In genomic region chr16:37776860-37777651, GRCm38 (mm10) we compare ENCODE assay signal across 8 mouse cellular contexts. TPM values are rescaled to one million over a fixed set of nuclear protein-coding genes. Genes with fewer than 3 reads are reported as not detected.
DNase-seq lines count a peak whose midpoint lies in the region; ATAC-seq and TF ChIP-seq lines count a peak whose summit lies in the region.

TSS of gene Fstl1 (plus strand) at chr16:37776873.

- TF ChIP-seq POLR2A in cerebellum, adult 2 months (IDR thresholded peaks at IDR 0.05; ENCODE audit: borderline replicate concordance, insufficient read depth, low read length): no peak
- TF ChIP-seq POLR2A in small intestine, adult 2 months (IDR thresholded peaks at IDR 0.05; ENCODE audit: low read depth, low read length): no peak; the same call in 1 of the 2 replicates

- no peak within 1 kb of the TSS for H3K27ac ChIP-seq in cerebellum, adult 2 months (ENCODE audit: insufficient read depth, low read length)
- H3K27ac ChIP-seq in small intestine, adult 2 months (ENCODE audit: insufficient read depth, low read depth, low read length): peak within 1 kb of the TSS; percentile 30

- no peak for ATAC-seq in erythroblast, adult 5-6 weeks (replicated peaks; ENCODE audit: low FRiP score, poor library complexity, severe bottlenecking)
- ATAC-seq in frontal cortex, adult (ENCODE audit: low TSS enrichment): peak; percentile 68

- TF ChIP-seq CTCF in cerebellum, adult 2 months (IDR thresholded peaks at IDR 0.05; ENCODE audit: borderline replicate concordance, insufficient read depth, low read depth, low read length): no peak
- no peak for TF ChIP-seq CTCF in small intestine, adult 2 months (IDR thresholded peaks at IDR 0.05; ENCODE audit: extremely low read depth, insufficient read length, insufficient replicate concordance, low read depth, low read length)

- H3K4me1 ChIP-seq in erythroblast, embryonic 14.5 days (ENCODE audit: control insufficient read depth): no peaks in the 10 kb centered on the region; the same call in 1 of the 2 replicates
- no peaks in the 10 kb centered on the region; the same call in 1 of the 2 replicates for H3K4me1 ChIP-seq in cerebellum, adult 2 months (ENCODE audit: control insufficient read depth, insufficient read depth, low read length)
- H3K4me1 ChIP-seq in megakaryocyte, embryonic 14.5 days: peaks cover 12% of the 10 kb centered on the region
- H3K4me1 ChIP-seq in small intestine, adult 2 months (ENCODE audit: control insufficient read depth, insufficient read depth, insufficient read length, low read length): peaks cover 4% of the 10 kb centered on the region

- H3K4me3 ChIP-seq in erythroblast, embryonic 14.5 days (replicated peaks): peak within 1 kb of the TSS; percentile 43
- peak within 1 kb of the TSS; percentile 78 for H3K4me3 ChIP-seq in cerebellum, adult 2 months (replicated peaks; ENCODE audit: insufficient read depth, low read depth, low read length)
- peak within 1 kb of the TSS; percentile 90 for H3K4me3 ChIP-seq in megakaryocyte, embryonic 14.5 days (replicated peaks)
- H3K4me3 ChIP-seq in small intestine, adult 2 months (ENCODE audit: low read depth, low read length): peak within 1 kb of the TSS; percentile 70

- peaks cover 42% of the 10 kb centered on the region for H3K27me3 ChIP-seq in erythroblast, embryonic 14.5 days (ENCODE audit: control insufficient read depth)
- H3K27me3 ChIP-seq in cerebellum, adult 2 months (ENCODE audit: control insufficient read depth, insufficient read depth, low read length): no peaks in the 10 kb centered on the region
- H3K27me3 ChIP-seq in megakaryocyte, embryonic 14.5 days (replicated peaks): peaks cover 46% of the 10 kb centered on the region
- peaks cover 12% of the 10 kb centered on the region for H3K27me3 ChIP-seq in small intestine, adult 2 months (ENCODE audit: control insufficient read depth, insufficient read depth, low read length)

- under 1% methylated on average over 52 of the region's 52 CpGs for WGBS in cerebellum, adult 2 months
- WGBS in small intestine, adult 2 months: 2% methylated on average over 51 of the region's 52 CpGs

- intact Hi-C loops in left cerebral cortex, postnatal 14 days (cut with DNase I): no loop called here

- no peaks in the 10 kb centered on the region for H3K36me3 ChIP-seq in erythroblast, embryonic 14.5 days (ENCODE audit: control insufficient read depth)
- no peaks in the 10 kb centered on the region for H3K36me3 ChIP-seq in megakaryocyte, embryonic 14.5 days (replicated peaks; ENCODE audit: low read length)
- H3K36me3 ChIP-seq in small intestine, adult 2 months (ENCODE audit: control insufficient read depth, insufficient read depth, low read length): no peaks in the 10 kb centered on the region

- H3K9me3 ChIP-seq in erythroblast, embryonic 14.5 days (ENCODE audit: control insufficient read depth, low read length): no peaks in the 10 kb centered on the region
- H3K9me3 ChIP-seq in megakaryocyte, embryonic 14.5 days: peaks cover 15% of the 10 kb centered on the region

- peak; percentile 44 to 63 for DNase-seq in cerebellum, adult 2 months
- DNase-seq in heart, postnatal 4 days: peak; percentile 77
- peak in 1 of 2 experiments; percentile 47 for DNase-seq in left cerebral cortex, postnatal 14 days (ENCODE audit: low spot score in 2 of 2)

RNA-seq across cellular contexts. Expression of gene Fstl1, which starts in this region (rescaled TPM):
- 0.01 TPM in 1 of 2 replicates, not detected in the other for polyA plus RNA-seq in erythroblast, embryonic 14.5 days (2012)
- total RNA-seq in erythroblast, adult 5-6 weeks (2015; ENCODE audit: low replicate concordance): 0.63 TPM in 1 of 2 replicates, not detected in the other
- 0.77 and 0.98 TPM in 2 replicates for total RNA-seq in erythroblast, adult 5-6 weeks (2017; ENCODE audit: low replicate concordance)
- polyA plus RNA-seq in cerebellum, adult 2 months (2012; rRNA removed): 26.9 and 35.2 TPM in 2 replicates
- total RNA-seq in heart, postnatal 4 days (2021): 100 to 1,000 TPM; 457 to 460 TPM
- 10 to 100 TPM; 44.8 to 49.1 TPM for total RNA-seq in left cerebral cortex, postnatal 14 days (2021)
- not detected in 2 replicates for polyA plus RNA-seq in megakaryocyte, embryonic 14.5 days (2012; ENCODE audit: insufficient read depth, low replicate concordance)
- 4.7 and 5.4 TPM in 2 replicates for polyA plus RNA-seq in small intestine, adult 2 months (2012; rRNA removed)

Comparison
In these comparisons a context has a peak if more than half of its experiments do, and no peak if none do; other contexts are left out.
1. RNA of gene Fstl1 (total RNA-seq): 457 to 460 TPM in heart, postnatal 4 days and 44.8 to 49.1 TPM in left cerebral cortex, postnatal 14 days; 0.63 to 0.98 TPM in erythroblast, adult 5-6 weeks; every median in the first group is over 10 times any median in the second.
2. RNA of gene Fstl1 (total RNA-seq): 457 to 460 TPM in heart, postnatal 4 days; 44.8 to 49.1 TPM in left cerebral cortex, postnatal 14 days; every median in the first group is over 4 times any median in the second.
3. Peak in every context shown above with its lines, with median percentiles within 50 percentile points of each other: H3K4me3 ChIP-seq.